Mouse (Mus musculus) CD8-positive naive resting alpha-beta T cell, adult 2 months (primary cell): ENCODE data around the gene Mymx.
A peak's percentile ranks its signal among the peaks of the same experiment; 100 is the strongest.

Experiments used
- DNase-seq, 2 experiments: peaks; one replicate each; pipeline ENCODE4 v3.0.0; 2022; ENCODE audit warnings: low read depth in 2 of 2, low spot score in 2 of 2

Gene Mymx

GRCm38 (mm10) chr17:45610144-45610866 lies 8.4 kb upstream of the Mymx start:
- no peak for DNase-seq

GRCm38 (mm10) chr17:45608396-45608795 lies 6.5 kb upstream of the Mymx start:
- DNase-seq: no peak

- DNase-seq: no peak
Measured at GRCm38 (mm10) chr17:45606992-45607879, 5.3 kb upstream of the Mymx start.

DNA sequence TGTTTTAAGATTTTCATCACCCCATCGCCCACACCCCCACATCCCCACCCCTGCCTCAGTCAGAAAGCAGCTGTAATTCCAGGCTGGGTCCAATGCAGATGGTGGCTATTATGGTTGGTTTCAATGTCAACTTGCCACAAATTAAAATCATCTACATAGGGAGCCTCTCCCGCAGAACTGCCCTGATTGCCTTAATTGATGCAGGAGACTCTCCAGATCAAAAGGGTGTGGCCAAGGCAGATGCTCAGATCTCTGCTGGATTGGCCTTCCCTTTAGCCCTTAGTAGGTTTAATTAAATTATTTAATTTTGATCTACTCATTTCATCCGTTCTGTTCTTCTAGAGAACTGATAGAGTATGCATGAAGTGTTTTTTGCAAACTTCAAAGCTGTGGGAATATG lies 1.1 kb upstream of the Mymx start:
- no peak for DNase-seq

DNA sequence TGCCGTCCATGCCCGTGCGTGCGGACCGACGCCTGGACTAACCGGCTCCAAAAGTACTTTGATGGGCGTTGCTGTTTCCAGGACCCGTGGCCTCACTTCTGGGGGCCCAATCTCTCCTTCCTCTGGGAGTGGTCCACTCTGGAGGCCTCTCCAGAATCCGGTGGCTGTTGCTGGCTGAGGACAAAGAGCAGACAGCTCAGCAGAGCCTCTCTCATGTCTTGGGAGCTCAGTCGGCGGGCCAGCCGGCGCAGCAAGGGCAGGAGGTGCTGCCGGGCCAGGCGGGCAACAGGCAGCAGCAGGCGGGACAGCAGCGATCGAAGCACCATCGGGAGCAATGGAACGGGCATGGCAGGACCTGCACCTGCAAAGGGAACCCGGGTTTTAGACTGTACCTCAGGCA lies 577 bp downstream of the Mymx start:
- no peak for DNase-seq

- DNase-seq: no peak
Measured at GRCm38 (mm10) chr17:45600267-45600666, 1.6 kb downstream of the Mymx start.

GRCm38 (mm10) chr17:45599446-45600242 lies 2.3 kb downstream of the Mymx start, which contains the start of gene Slc29a1:
Gene Slc29a1 (minus strand): TSS chr17:45599606.
- DNase-seq: no peak

DNA sequence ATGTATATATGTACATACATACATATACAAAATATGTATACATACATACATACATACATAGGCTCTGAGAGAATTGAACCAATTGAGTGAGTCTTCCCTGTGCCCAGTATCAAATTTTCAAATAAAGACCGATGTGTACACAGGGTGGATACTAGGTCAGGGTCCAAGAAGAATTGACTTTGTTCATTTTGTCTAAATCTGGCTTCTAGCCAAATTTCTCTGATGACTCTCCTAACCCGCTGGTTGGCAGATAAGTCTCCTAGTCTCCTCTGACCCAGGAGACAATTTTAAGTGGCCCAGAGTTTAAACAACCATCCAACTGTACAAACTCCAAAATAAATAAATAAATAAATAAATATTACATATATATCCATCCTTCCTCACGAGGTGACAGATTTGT lies 3.0 kb downstream of the Mymx start:
- no peak for DNase-seq

DNA sequence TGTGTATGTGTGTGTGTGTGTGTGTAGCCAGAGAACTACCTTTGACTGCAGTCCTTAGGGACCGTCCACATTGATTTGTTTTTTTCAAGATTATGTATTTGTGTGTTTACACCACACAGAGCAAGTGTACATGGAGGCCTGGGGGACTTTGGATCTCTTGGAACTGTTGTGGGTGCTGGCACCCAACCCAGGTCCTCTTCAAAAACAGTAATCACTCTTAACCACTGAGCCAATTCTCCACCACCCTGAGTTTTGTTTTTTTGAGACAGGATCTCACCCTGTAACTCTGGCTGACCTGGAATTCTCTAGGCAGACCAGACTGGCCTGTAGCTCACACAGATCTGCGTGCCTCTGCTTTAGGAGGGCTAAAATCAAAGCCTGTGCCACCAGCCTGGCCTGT lies 3.5 kb downstream of the Mymx start:
- no peak for DNase-seq

- DNase-seq: no peak
Measured at GRCm38 (mm10) chr17:45597787-45598186, 4.1 kb downstream of the Mymx start.

DNA sequence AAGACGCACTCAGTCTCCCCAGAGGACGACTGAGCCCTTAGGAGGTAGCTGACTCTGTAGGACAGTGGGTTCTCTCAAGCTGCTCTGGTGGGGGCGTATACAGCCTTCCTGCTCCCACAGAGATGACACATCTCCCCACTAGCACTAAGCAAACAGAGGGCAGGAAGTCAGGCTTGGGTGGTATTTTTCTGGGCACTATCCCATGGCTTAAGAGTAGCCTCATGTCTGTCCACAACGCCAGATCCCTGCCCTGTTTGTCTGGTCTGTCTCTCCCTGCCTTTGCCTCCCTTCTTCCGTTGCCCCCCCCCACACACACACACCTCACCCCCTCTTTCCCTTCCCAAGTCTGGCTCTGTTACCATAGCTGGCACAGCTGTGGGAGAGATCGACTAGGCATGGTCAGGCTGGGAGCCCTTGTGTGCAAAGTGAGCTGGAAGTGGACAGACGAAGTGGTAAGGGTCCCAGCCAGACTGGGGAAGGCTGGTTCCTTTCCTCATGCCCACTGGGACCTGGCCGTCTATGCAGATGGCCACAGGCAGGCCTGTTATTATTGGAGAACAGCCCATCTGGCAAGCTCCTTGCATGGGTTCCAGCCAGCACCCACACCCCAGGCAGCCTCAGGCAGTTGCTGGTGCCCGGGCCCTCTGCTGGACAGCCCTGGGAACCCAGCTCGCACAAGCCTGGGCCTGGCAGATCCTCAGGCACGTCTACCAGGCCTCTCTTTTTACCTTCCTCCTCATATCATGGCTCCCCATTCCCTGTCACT lies 5.1 kb downstream of the Mymx start:
- peak; percentile 43 to 62 for DNase-seq

DNA sequence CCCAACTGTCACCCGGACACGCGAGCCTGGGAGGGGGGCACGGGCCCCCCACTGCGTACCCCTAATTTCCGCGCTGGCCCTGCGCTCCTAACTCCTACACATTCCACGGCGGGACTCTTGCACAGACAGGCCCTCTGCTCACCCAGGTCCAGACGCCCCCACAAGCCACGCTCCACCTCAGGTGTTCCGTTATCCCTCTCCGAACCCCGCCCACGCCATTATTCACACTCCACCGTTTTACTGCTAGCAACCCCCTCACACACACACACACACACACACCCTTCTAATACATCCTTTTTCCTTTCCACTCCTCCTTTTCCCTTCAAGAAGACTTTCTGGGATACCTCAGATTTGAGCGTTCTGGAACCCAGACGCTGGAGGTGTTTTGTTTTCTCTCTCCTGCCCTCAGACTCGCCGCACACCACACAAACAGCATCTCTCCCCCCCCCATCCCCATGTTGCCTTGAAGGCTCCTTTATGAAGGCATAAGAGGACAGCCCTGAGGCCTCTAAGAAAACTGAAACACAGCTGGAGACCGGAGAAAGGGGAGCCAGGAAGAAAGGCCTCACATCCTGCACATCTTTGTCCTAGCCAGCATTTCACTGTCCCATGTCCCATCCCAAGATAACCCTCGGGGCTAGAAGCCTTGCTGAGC lies 6.0 kb downstream of the Mymx start:
- DNase-seq: no peak

GRCm38 (mm10) chr17:45594881-45595735 lies 6.8 kb downstream of the Mymx start:
- DNase-seq: peak; percentile 54 to 71

DNA sequence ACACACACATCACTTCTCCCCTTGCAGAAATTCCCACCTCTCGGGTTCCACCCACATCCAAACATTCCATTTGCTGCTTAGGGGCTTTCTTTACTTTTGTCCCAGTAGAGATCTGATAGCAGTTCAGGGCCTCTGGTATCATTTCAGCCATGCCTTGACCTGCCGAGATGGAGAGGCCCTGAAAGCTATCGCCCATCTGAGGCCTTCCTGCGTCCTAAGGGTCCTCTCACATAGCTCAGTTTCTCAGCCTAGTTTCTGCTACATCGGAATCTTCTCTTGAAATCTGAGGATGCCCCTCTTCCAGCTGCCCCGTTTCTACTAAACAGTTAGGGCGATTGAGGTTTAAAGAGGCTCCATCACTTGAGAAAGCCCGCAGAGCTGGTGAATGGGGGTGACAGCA lies 7.7 kb downstream of the Mymx start:
- no peak for DNase-seq

DNA sequence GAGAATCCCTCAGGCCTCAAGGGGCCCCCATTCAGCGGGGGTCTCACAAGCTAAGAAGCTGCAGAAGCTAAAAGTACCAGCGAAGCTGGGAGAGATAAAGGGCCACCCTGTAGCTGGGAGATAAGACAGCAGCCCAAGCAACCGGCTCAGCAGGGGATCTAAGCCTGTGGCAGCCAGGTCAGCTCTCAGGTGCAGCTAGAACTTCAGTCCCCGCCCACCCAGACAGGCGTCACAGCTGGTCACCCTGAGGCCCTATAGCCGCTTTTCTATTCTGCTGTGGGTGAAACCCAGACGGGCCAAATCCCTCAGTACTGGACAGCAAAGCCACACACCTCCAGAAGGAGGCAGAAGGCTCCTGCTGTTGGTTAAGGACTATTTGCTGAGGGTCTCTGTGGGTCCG lies 8.4 kb downstream of the Mymx start:
- DNase-seq: no peak

DNA sequence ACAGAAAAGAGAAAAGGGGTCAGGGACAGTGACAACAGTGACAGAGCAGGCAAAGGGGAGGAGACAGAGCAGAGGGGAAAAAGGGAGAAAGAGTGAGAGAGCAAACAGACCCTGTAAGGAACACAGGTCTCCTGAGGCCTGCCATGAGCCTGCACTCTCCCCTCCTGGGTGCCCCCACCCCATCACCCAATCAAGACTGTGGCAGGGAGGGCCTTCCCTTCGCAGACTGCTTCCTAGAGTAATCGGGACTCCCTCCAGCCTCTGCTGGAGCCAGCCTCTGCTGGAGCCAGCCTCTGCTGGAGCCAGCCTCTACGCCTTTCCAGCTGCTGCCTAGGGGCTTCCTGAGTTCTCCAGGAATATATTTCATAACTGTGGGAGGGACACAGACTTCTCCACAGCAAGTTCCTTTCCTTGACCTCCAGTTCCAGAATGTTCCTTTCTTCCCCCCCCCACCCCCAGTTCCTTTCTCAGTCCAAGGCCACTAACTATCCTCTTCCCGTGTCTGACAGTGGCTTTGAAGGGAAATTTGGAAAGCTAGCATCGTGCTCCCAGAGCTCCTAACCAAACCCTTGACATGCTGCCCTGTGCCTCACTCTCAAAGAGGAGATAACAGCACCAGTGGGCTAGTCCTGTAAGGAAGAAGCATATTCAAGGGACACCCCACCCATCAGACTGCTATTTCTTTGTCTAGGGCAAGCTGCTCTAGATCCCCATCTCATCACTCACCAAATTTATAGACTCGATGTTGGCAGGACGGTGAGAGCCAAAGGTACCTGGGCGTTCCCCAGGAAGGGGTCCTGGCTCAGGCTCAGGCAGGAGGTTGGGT lies 9.1 kb downstream of the Mymx start:
- DNase-seq: no peak

- no peak for DNase-seq
Measured at GRCm38 (mm10) chr17:45591701-45592605, 9.9 kb downstream of the Mymx start.
